Mouse (Mus musculus): Measurements from ENCODE around the gene Lef1. TPM values are rescaled to one million over a fixed set of nuclear protein-coding genes. Genes with fewer than 3 reads are reported as not detected.

Lef1 gene
- total RNA-seq, 2 experiments from 2014 or later = 5.5 to 6.7 TPM

- DNase-seq = no peak
Observed at GRCm38 (mm10) chr3:131108094-131108653, 2.1 kb upstream of the Lef1 start.

DNA sequence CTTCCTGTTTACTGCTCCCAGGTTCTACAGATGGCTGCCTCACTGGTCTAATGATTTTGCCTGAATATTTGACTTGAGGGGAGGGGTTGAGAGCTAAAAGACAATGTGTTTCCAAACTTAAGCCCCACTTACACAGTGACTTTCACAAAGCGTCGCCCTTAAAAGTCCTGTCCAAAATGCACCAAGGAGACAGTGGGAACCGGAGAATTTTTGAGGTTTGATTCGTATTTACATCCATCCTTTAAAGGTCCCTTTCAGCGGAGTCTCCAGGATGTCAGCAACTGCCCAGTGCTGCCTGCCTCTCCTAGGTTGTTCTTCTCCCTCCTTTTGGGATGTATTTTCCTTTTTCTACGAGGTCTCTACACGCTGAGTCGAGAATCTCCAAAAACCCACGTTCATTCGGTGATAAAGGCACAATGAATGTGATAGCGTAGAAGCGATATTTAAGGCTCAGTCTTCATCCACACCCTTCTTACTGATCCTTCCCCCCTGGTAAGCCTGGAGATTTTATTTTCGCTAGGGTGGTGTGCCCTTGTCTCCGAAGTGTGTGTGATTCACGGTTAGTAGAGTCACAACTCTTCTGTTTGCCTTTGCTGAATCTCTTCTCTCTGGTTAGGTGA is 1.1 kb upstream of the Lef1 start:
- no peak for DNase-seq

- no peak for DNase-seq
Observed at GRCm38 (mm10) chr3:131109686-131110070, 593 bp upstream of the Lef1 start.

DNA sequence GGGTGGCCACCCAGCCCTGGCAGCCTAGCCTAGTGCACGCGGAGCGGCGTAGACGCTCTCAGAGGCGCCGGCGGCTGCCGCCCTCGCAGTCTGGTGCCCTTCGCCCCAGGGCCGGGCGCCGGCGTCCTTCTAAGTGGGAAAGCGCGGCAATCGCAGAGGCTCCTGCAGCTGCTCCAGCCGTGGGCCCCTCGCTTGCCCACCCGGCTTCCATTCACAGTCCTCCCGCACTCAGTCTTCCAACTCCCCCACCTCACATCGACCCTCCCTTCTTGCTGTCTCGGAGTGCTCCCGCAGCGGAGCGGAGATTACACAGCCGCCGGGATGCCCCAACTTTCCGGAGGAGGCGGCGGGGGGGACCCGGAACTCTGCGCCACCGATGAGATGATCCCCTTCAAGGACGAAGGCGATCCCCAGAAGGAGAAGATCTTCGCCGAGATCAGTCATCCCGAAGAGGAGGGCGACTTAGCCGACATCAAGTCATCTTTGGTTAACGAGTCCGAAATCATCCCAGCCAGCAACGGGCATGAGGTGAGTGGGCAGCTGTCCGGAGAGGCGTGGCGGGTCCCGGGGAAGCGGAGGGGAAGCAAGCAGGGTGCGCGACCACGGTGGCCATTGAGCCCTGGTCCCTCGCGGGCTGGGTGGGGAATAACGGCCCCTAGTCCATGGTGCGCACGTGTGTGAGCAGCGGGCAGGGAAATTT is 1.0 kb downstream of the Lef1 start:
- peak in 1 of 2 experiments; percentile 9 for DNase-seq

- DNase-seq = peak in 1 of 2 experiments; percentile 15
Observed at GRCm38 (mm10) chr3:131111851-131112572, 1.7 kb downstream of the Lef1 start.

DNA sequence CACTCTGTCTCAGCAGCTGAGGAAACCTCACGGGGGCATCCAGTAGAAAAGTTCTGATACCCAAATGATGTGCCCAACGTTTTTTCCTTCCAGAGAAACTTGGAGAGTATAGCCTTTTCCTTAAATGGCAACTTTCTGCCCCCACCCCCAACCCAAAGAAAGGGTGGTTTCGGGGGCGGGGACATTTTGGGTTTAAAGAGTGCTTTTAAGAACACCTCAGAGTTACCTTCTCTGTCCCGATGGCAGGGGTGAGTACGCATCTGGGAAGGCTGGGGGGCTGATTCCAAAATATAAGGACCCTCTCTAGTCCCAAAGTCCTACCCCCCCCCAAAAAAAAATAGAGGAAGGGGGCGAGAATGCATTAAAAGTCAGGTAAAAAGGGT is 2.3 kb downstream of the Lef1 start:
- no peak for DNase-seq

GRCm38 (mm10) chr3:131113029-131113428 is 2.8 kb downstream of the Lef1 start:
- DNase-seq = no peak

DNA sequence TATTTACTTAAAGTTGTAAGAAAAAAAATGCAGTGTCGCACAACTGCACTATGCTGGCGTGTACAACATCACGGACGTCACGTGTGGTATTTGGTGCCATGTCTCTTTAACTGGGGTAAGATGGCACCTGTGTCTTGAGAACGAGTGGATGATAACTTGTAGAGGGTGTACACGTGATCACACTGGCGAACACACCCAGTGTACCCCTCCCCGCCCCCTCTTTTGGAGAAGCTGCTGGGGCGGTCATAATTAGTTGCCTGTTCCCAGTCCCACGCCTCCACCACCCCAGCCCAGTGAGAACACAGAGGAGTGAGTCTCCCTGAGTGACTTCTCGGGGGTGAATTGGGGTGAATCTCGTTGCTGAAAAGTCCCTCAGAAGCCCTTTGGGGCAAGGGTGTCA is 5.8 kb downstream of the Lef1 start:
- no peak for DNase-seq

DNA sequence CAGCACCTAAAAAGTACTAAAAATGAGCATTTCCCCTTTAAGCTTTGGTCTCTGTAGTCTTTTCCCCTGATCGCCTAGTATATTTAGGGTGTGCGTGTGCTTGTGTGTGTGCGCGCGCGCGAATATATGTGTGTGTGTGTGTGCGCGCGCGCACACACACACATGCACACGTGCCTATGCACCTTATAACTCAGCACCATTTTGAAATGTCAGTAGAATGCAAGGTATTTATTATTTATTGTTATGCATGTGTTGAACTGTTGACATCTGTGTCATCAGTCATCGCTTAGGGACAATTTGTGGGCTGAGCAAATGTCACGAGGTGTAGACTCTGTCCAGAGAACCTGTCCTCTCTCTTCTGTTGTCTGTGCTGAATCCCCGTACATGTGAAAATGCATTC is 7.1 kb downstream of the Lef1 start:
- no peak for DNase-seq

DNA sequence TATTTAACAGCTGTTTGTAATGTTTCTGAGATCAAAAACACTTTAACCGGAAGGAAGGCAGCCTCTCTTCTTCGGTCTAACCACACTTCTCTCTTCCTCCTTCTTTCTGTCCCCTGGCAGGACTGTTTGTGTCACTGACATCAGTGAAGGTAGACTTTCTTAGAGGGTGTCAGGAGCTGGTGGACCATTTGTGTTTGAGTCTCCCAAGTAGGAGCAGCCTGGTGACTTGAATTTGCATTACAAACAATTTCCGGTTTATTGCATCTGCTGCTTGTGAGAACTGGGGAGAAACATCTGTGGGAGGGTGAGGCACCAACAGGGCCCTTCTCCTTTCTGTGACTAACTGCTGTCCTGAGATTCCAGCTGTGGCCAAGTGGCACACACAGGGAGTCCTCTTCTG is 7.6 kb downstream of the Lef1 start:
- DNase-seq = no peak

- no peak for DNase-seq
Observed at GRCm38 (mm10) chr3:131119435-131119834, 9.2 kb downstream of the Lef1 start.

DNA sequence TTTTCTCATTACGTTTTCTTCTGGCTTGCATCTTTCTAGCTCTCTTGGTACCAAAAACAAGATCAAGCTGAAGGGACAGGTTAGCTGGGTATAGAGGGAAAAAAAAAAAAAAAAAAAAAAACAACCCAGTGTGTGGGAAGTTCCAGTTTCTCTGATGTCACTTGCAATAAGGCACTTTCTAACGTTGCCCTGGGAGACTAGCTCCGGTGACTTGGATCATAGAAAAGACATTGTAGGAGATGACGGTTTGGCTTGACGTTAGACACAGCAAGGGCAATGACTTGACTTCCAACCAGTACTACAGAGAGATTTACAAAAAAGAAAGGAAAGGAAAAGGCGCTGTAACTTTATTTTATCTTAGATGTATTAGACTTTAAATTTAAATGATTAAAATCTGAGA is 13.2 kb downstream of the Lef1 start:
- DNase-seq = no peak

DNA sequence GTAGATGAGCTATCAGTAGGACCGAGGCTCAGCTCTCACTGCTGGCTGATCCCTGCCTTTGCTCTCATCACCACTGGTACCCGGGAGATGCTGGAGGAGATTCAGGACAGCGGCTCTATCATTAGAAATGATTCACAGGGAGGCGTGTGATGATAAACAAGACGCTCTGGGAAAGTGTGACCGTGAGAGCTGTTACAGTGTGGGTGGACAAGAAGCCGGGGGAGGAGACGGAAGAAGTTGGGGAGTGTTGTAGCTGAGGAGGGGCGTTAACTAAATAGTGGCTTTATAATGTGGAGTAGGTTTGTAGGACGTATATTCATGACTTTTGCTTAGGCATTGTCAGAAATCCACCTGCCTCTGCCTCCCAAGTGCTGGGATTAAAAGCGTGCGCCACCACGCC is 15.6 kb downstream of the Lef1 start:
- DNase-seq = no peak

GRCm38 (mm10) chr3:131126438-131126837 is 16.2 kb downstream of the Lef1 start:
- no peak for DNase-seq

GRCm38 (mm10) chr3:131134003-131134402 is 23.7 kb downstream of the Lef1 start:
- DNase-seq = no peak

GRCm38 (mm10) chr3:131135434-131135833 is 25.2 kb downstream of the Lef1 start:
- DNase-seq = no peak

- no peak for DNase-seq
Observed at GRCm38 (mm10) chr3:131136455-131136854, 26.2 kb downstream of the Lef1 start.

DNA sequence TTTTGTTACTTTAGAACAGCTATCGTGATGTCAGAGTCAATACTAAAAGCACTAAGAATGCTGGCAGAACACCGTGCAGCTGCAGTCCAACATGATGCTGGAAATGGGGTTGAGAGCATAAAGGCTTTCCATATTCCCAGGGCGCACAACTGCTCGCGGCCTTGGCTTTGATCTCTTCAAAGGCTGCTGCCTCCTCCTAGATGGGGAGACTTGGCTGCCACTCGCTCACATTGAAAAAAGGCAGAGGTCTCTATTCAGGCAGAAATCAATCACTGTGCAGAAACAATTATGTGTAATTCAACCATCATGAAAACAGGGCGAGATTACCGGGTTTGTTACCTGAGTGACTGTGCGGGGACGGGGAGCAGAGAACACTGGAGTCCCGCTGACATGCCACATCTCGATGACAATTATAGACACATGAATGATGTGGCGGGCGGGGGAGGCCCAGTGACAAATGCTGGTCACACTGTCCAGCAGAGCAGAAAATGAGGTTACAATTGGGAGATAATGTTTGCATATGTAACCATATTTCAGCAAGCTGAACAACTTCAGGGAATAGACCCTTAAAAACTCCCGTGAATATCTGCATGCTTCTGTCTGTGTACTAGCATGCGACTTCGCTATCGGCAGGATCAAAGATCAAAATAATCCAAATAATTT is 27.0 kb downstream of the Lef1 start:
- DNase-seq = no peak

- no peak for DNase-seq
Observed at GRCm38 (mm10) chr3:131138224-131138623, 28.0 kb downstream of the Lef1 start.

DNA sequence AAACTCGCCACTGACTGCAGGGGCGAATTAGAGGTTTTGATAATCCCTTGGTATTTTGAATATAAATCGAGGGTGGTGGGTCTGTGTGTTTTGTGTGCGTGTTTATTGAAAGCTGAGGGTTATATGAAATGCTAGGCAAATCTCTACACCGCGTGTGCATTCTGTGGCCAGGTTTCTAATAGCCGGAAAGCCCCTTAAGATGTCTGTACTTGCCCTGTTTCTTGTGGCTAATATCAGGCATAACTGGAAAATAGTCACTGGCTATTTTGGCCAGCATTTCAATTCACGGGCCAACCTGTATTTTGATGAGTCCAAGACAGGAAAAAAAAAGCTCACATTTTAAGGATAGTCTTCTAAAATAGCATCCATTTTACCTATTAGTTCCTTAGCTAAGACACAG is 28.5 kb downstream of the Lef1 start:
- no peak for DNase-seq

DNA sequence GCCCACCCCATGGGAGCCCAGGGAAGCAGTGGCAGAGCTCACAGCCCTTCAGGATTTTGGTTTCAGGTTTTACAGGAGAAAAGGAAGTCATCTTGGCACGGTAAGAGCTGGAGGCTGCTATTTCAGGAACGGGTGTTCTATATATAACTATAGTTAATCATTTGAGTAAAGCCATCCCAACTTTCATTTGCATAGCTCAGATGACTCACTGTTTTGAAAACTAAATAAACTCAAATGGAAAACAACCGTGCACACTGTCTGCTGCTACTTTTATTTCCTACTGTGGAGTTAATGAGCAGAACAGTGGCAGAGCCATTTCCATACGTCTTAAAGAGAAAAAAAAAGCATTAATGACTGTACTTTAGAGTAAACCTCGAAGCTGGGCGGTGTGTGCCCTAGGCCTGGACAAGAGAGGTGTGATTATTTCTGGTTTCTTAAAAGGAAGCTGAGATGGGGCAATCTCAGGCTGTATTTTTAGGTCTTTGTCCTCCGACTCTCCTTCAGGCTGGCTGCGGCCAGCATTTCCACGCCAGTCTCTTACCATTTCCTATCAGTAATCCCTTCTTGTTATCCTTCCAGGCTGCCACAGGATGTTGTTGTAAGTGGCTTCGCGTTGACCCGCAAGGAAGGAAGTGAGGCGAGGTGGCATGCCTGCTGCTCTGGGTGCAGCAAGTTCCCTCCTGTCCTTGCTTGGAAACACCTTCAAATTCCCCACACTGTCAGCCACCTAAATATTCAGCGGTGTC is 29.2 kb downstream of the Lef1 start:
- no peak for DNase-seq

- DNase-seq = no peak
Observed at GRCm38 (mm10) chr3:131140091-131140462, 29.8 kb downstream of the Lef1 start.

Measured in layer of hippocampus, postnatal 36 days (tissue).